Mouse (Mus musculus) kidney, adult 2 months (tissue): ENCODE measurements around the gene Smu1.

ENCODE experiments used
- CTCF ChIP-seq: fragments of 200-500 bp; conservative IDR thresholded peaks from 2 replicates; pipeline ENCODE4 v1.5.1; 2011; ENCODE audit warnings: low read depth, mild to moderate bottlenecking, control low read depth, low read length, moderate library complexity, mixed read lengths; ENCODE audit not compliant: insufficient read depth, insufficient read length
- POLR2A ChIP-seq: fragments of 200-500 bp; IDR thresholded peaks from one replicate; pipeline ENCODE4 v1.6.1; 2011; ENCODE audit warnings: low read depth, low read length, control low read depth

- TF ChIP-seq POLR2A (no peak), CTCF (no peak)
Observed at GRCm38 (mm10) chr4:40794320-40794719, 36.6 kb upstream of the Smu1 start.
